Mouse (Mus musculus): Measurements from ENCODE around the gene Grk6. TPM values are rescaled to one million over a fixed set of nuclear protein-coding genes. Genes with fewer than 3 reads are reported as not detected.
"Not testable (repeated sequence)": the region's sequence is repeated elsewhere in the genome, so short reads cannot be mapped to it uniquely, and the experiment has no call there.

Gene Grk6
- polyA plus RNA-seq, 1 experiment from 2014 or later = 14.6 TPM

GRCm38 (mm10) chr13:55420018-55420932 is 24.6 kb upstream of the Grk6 start:
- Histone ChIP-seq H3K4me1 (ENCODE audit: control insufficient read depth, insufficient read depth, low read length) (peaks cover 8% of the 10 kb centered on the region), H3K4me2 (ENCODE audit: low read depth, low read length) (peak overlapping the region; percentile 51; the same call in 1 of the 2 replicates), H3K9ac (ENCODE audit: low read length) (no peak overlapping the region), H3K36me3 (ENCODE audit: control insufficient read depth, insufficient read depth, low read length) (no peaks in the 10 kb centered on the region), H3K27ac (ENCODE audit: low read length) (no peak overlapping the region), H3K9me3 (replicated peaks; ENCODE audit: control insufficient read depth, low read length) (no peaks in the 10 kb centered on the region), H3K4me3 (replicated peaks; ENCODE audit: low read length) (peak overlapping the region; percentile 35; the same call in 1 of the 2 replicates), H3K27me3 (ENCODE audit: control insufficient read depth, insufficient read depth, low read length) (peaks cover 30% of the 10 kb centered on the region)
- no peak for ATAC-seq (ENCODE audit: insufficient read depth, low FRiP score)
- WGBS = 28% methylated on average over 51 of the region's 51 CpGs

GRCm38 (mm10) chr13:55420933-55421800 is 23.7 kb upstream of the Grk6 start:
- WGBS = 8% methylated on average over 35 of the region's 35 CpGs
- Histone ChIP-seq H3K4me3 (replicated peaks; ENCODE audit: low read length) (peak overlapping the region; percentile 35), H3K27ac (ENCODE audit: low read length) (no peak overlapping the region), H3K4me1 (ENCODE audit: control insufficient read depth, insufficient read depth, low read length) (peaks cover 8% of the 10 kb centered on the region), H3K4me2 (ENCODE audit: low read depth, low read length) (peak overlapping the region; percentile 51), H3K36me3 (ENCODE audit: control insufficient read depth, insufficient read depth, low read length) (no peaks in the 10 kb centered on the region), H3K9me3 (replicated peaks; ENCODE audit: control insufficient read depth, low read length) (no peaks in the 10 kb centered on the region), H3K27me3 (ENCODE audit: control insufficient read depth, insufficient read depth, low read length) (peaks cover 30% of the 10 kb centered on the region), H3K9ac (ENCODE audit: low read length) (peak overlapping the region; percentile 52)
- ATAC-seq (ENCODE audit: insufficient read depth, low FRiP score) = peak; percentile 67; the same call in 1 of the 2 replicates

DNA sequence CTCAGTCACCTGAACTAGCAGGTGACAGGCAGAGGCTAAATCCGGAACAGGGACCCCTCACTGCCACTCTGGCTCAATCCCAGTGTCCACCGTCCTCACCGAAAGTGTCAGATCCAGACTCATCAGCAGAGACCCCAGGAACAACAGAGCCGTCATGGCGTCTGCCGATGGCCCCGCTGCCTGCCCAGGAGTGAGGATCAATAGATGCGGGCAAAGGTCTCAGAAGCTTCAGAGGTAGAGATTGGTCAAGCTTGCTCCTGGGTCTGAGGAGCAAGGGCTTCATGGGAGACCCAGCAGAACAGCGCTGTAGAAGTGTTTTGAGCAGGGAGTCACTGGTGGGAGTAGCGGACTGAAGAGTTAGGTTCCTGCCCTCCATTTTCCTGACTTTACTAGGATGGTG is 18.3 kb upstream of the Grk6 start, which contains the start of gene F12:
TSS of gene F12 (minus strand) at position 181 of the 400 bp plus-strand sequence.
- H3K4me3 ChIP-seq (replicated peaks; ENCODE audit: low read length) = no peak within 1 kb of the TSS
- H3K27me3 ChIP-seq (ENCODE audit: control insufficient read depth, insufficient read depth, low read length) = peaks cover 5% of the 10 kb centered on the region; the same call in 1 of the 2 replicates
- no peaks in the 10 kb centered on the region for H3K36me3 ChIP-seq (ENCODE audit: control insufficient read depth, insufficient read depth, low read length)
- H3K9me3 ChIP-seq (replicated peaks; ENCODE audit: control insufficient read depth, low read length) = no peaks in the 10 kb centered on the region
- no peak for ATAC-seq (ENCODE audit: insufficient read depth, low FRiP score)
- H3K4me1 ChIP-seq (ENCODE audit: control insufficient read depth, insufficient read depth, low read length) = no peaks in the 10 kb centered on the region
- no peak within 1 kb of the TSS; the same call in 1 of the 2 replicates for H3K9ac ChIP-seq (ENCODE audit: low read length)
- no peak within 1 kb of the TSS for H3K27ac ChIP-seq (ENCODE audit: low read length)
- H3K4me2 ChIP-seq (ENCODE audit: low read depth, low read length) = no peak within 1 kb of the TSS
- 80% methylated on average over 10 of the region's 10 CpGs for WGBS

- no peak overlapping the region for H3K4me3 ChIP-seq (replicated peaks; ENCODE audit: low read length)
- WGBS = 56% methylated on average over 12 of the region's 12 CpGs
- H3K36me3 ChIP-seq (ENCODE audit: control insufficient read depth, insufficient read depth, low read length) = no peaks in the 10 kb centered on the region
- H3K9ac ChIP-seq (ENCODE audit: low read length) = no peak overlapping the region
- ATAC-seq (ENCODE audit: insufficient read depth, low FRiP score) = peak; percentile 40; the same call in 1 of the 2 replicates
- no peak overlapping the region for H3K27ac ChIP-seq (ENCODE audit: low read length)
- no peaks in the 10 kb centered on the region for H3K4me1 ChIP-seq (ENCODE audit: control insufficient read depth, insufficient read depth, low read length)
- no peaks in the 10 kb centered on the region for H3K9me3 ChIP-seq (replicated peaks; ENCODE audit: control insufficient read depth, low read length)
- no peak overlapping the region for H3K4me2 ChIP-seq (ENCODE audit: low read depth, low read length)
- no peaks in the 10 kb centered on the region for H3K27me3 ChIP-seq (ENCODE audit: control insufficient read depth, insufficient read depth, low read length)
Measured at GRCm38 (mm10) chr13:55429226-55429888, 15.5 kb upstream of the Grk6 start.

DNA sequence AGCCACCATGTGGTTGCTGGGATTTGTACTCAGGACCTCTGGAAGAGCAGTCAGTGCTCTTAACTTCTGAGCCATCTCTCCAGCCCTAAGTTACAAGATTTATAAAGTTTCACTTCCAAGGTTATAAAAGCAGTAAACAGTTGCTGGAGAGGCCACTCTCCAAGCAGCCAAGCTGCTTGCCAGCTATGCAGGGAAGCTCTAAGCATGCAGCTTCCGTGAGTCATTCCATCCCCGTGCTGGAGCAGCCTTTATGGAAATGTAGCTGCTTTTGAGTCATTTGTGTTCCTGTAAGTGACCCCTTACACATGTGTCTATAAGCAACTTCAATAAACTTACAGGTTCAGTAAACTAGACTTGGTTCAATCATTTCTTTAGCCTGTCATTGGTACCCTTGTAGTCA is 14.3 kb upstream of the Grk6 start:
- Histone ChIP-seq H3K27ac (ENCODE audit: low read length) (no peak overlapping the region), H3K4me2 (ENCODE audit: low read depth, low read length) (no peak overlapping the region), H3K36me3 (ENCODE audit: control insufficient read depth, insufficient read depth, low read length) (no peaks in the 10 kb centered on the region), H3K27me3 (ENCODE audit: control insufficient read depth, insufficient read depth, low read length) (no peaks in the 10 kb centered on the region), H3K4me1 (ENCODE audit: control insufficient read depth, insufficient read depth, low read length) (no peaks in the 10 kb centered on the region), H3K4me3 (replicated peaks; ENCODE audit: low read length) (no peak overlapping the region), H3K9me3 (replicated peaks; ENCODE audit: control insufficient read depth, low read length) (no peaks in the 10 kb centered on the region), H3K9ac (ENCODE audit: low read length) (no peak overlapping the region)
- ATAC-seq (ENCODE audit: insufficient read depth, low FRiP score) = no peak
- WGBS = 78% methylated on average over 2 of the region's 2 CpGs

GRCm38 (mm10) chr13:55431889-55432685 is 12.8 kb upstream of the Grk6 start:
- Histone ChIP-seq H3K9me3 (replicated peaks; ENCODE audit: control insufficient read depth, low read length) (no peaks in the 10 kb centered on the region), H3K27ac (ENCODE audit: low read length) (no peak overlapping the region), H3K9ac (ENCODE audit: low read length) (no peak overlapping the region), H3K36me3 (ENCODE audit: control insufficient read depth, insufficient read depth, low read length) (no peaks in the 10 kb centered on the region), H3K27me3 (ENCODE audit: control insufficient read depth, insufficient read depth, low read length) (no peaks in the 10 kb centered on the region), H3K4me2 (ENCODE audit: low read depth, low read length) (no peak overlapping the region), H3K4me3 (replicated peaks; ENCODE audit: low read length) (no peak overlapping the region), H3K4me1 (ENCODE audit: control insufficient read depth, insufficient read depth, low read length) (no peaks in the 10 kb centered on the region)
- ATAC-seq (ENCODE audit: insufficient read depth, low FRiP score) = no peak
- 62% methylated on average over 10 of the region's 10 CpGs for WGBS

- H3K9ac ChIP-seq (ENCODE audit: low read length); H3K27ac ChIP-seq (ENCODE audit: low read length); H3K36me3 ChIP-seq (ENCODE audit: control insufficient read depth, insufficient read depth, low read length); H3K4me3 ChIP-seq (replicated peaks; ENCODE audit: low read length); H3K4me2 ChIP-seq (ENCODE audit: low read depth, low read length); H3K9me3 ChIP-seq (replicated peaks; ENCODE audit: control insufficient read depth, low read length); ATAC-seq (ENCODE audit: insufficient read depth, low FRiP score); H3K4me1 ChIP-seq (ENCODE audit: control insufficient read depth, insufficient read depth, low read length); H3K27me3 ChIP-seq (ENCODE audit: control insufficient read depth, insufficient read depth, low read length): not testable (repeated sequence)
- WGBS = 73% methylated on average over 15 of the region's 15 CpGs
Measured at GRCm38 (mm10) chr13:55437111-55437629, 7.7 kb upstream of the Grk6 start.

DNA sequence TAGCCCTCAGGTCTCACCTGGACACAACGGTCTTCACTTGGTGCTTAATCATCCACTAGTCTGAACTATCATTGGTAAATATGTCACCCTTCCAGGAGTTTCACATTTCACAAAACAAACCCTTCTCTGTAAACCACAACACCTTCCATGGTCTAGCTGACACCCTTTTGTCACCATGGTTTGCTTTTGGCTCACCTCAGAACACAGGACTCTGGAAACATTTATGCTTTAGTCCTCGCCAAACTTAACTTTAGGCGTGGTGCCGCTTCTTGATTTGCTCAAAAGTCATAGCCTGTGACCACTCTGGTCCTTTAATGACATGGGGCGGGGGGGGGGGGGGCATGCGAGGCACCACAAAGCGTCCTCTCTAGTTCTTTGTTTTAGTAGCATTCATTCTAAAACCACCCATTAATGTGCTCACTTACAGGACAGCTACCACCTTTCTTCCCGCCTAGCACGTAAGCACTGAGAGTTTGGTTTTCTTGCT is 1.0 kb upstream of the Grk6 start:
- Histone ChIP-seq H3K9ac (ENCODE audit: low read length) (peak overlapping the region; percentile 95), H3K36me3 (ENCODE audit: control insufficient read depth, insufficient read depth, low read length) (no peaks in the 10 kb centered on the region), H3K4me1 (ENCODE audit: control insufficient read depth, insufficient read depth, low read length) (peaks cover 25% of the 10 kb centered on the region), H3K27me3 (ENCODE audit: control insufficient read depth, insufficient read depth, low read length) (no peaks in the 10 kb centered on the region), H3K9me3 (replicated peaks; ENCODE audit: control insufficient read depth, low read length) (no peaks in the 10 kb centered on the region), H3K27ac (ENCODE audit: low read length) (peak overlapping the region; percentile 99), H3K4me2 (ENCODE audit: low read depth, low read length) (peak overlapping the region; percentile 80), H3K4me3 (replicated peaks; ENCODE audit: low read length) (peak overlapping the region; percentile 92)
- WGBS = 31% methylated on average over 9 of the region's 9 CpGs
- no peak for ATAC-seq (ENCODE audit: insufficient read depth, low FRiP score)
